Mouse (Mus musculus) thymus, postnatal 4 days (tissue): ENCODE data around the gene Cd93.

Experiments
- DNase-seq: peaks from one replicate; pipeline ENCODE4 v3.0.0; 2021

Gene Cd93

GRCm38 (mm10) chr2:148398901-148399685 is 44.3 kb downstream of the Cd93 start:
- no peak for DNase-seq

GRCm38 (mm10) chr2:148397784-148398100 is 45.6 kb downstream of the Cd93 start:
- no peak for DNase-seq

GRCm38 (mm10) chr2:148397015-148397783 is 46.2 kb downstream of the Cd93 start:
- DNase-seq = no peak

GRCm38 (mm10) chr2:148396209-148396608 is 47.2 kb downstream of the Cd93 start:
- DNase-seq = no peak

- DNase-seq = peak; percentile 57
These were observed 48.0 kb downstream of the Cd93 start, which contains the start of gene Sstr4 for GRCm38 (mm10) chr2:148395131-148396051. TSS of gene Sstr4 (plus strand) at chr2:148395344.

GRCm38 (mm10) chr2:148393846-148394245 is 49.5 kb downstream of the Cd93 start:
- DNase-seq = no peak

- DNase-seq = no peak
These were observed 50.2 kb downstream of the Cd93 start for GRCm38 (mm10) chr2:148393149-148393548.

- no peak for DNase-seq
These were observed 55.4 kb downstream of the Cd93 start for GRCm38 (mm10) chr2:148387652-148388581.

- no peak for DNase-seq
These were observed 56.4 kb downstream of the Cd93 start for GRCm38 (mm10) chr2:148386927-148387326.
